ENCODE assay signal across 8 mouse cellular contexts in genomic region chr7:127024755-127025555, GRCm38 (mm10). TPM values are rescaled to one million over a fixed set of nuclear protein-coding genes. Genes with fewer than 3 reads are reported as not detected.
DNase-seq lines count a peak whose midpoint lies in the region; ATAC-seq and TF ChIP-seq lines count a peak whose summit lies in the region.

No protein-coding gene starts in this region.

- no peaks in the 10 kb centered on the region for H3K9me3 ChIP-seq in midbrain, postnatal 0 days (ENCODE audit: low read length)

- peak overlapping the region; percentile 76 for H3K4me2 ChIP-seq in midbrain, postnatal 0 days (ENCODE audit: low read depth, low read length, poor library complexity, severe bottlenecking)

- peak overlapping the region; percentile 94 for H3K27ac ChIP-seq in bone marrow macrophage, adult 2 months (ENCODE audit: insufficient read depth, low read depth, low read length)
- peak overlapping the region; percentile 94 for H3K27ac ChIP-seq in embryonic fibroblast, embryonic 13.5 days (ENCODE audit: insufficient read depth, low read length)
- H3K27ac ChIP-seq in midbrain, postnatal 0 days (ENCODE audit: low read depth, low read length), result peak overlapping the region; percentile 99

- H3K27me3 ChIP-seq in midbrain, postnatal 0 days (ENCODE audit: insufficient read depth, low read length), result no peaks in the 10 kb centered on the region
- no peaks in the 10 kb centered on the region for H3K27me3 ChIP-seq in splenic B cell, adult 2 months (ENCODE audit: control insufficient read depth, insufficient read depth, low read length, poor library complexity, severe bottlenecking)

- WGBS in midbrain, postnatal 0 days, result 1% methylated on average over 29 of the region's 30 CpGs

- peak; percentile 59; the same call in 1 of the 2 replicates for ATAC-seq in midbrain, postnatal 0 days (ENCODE audit: low FRiP score)

- TF ChIP-seq POLR2A in bone marrow macrophage, adult 2 months (IDR thresholded peaks at IDR 0.05; ENCODE audit: borderline replicate concordance, low read depth, low read length), result peak; percentile 22; the same call in 1 of the 2 replicates
- peak; percentile 81 for TF ChIP-seq POLR2A in embryonic fibroblast, embryonic 13.5 days (IDR thresholded peaks at IDR 0.05; ENCODE audit: low read depth, low read length)

- TF ChIP-seq CTCF in bone marrow macrophage, adult 2 months (IDR thresholded peaks at IDR 0.05; ENCODE audit: low read depth, low read length), result no peak
- TF ChIP-seq CTCF in embryonic fibroblast, embryonic 13.5 days (IDR thresholded peaks at IDR 0.05; ENCODE audit: borderline replicate concordance, insufficient read depth, low read length), result peak; percentile 82; the same call in 1 of the 2 replicates
- TF ChIP-seq CTCF in midbrain, postnatal 0 days (IDR thresholded peaks at IDR 0.05), result peak; percentile 72

- H3K9ac ChIP-seq in midbrain, postnatal 0 days (replicated peaks; ENCODE audit: low read length, poor library complexity, severe bottlenecking), result peak overlapping the region; percentile 96

- peak overlapping the region; percentile 76 for H3K4me3 ChIP-seq in bone marrow macrophage, adult 2 months (ENCODE audit: insufficient read depth, low read length)
- H3K4me3 ChIP-seq in embryonic fibroblast, embryonic 13.5 days (ENCODE audit: insufficient read depth, low read length), result peak overlapping the region; percentile 73
- H3K4me3 ChIP-seq in midbrain, postnatal 0 days (ENCODE audit: low read depth, low read length), result peak overlapping the region; percentile 90

- H3K4me1 ChIP-seq in bone marrow macrophage, adult 2 months (ENCODE audit: control insufficient read depth, insufficient read depth, low read length), result peaks cover 31% of the 10 kb centered on the region
- peaks cover 8% of the 10 kb centered on the region for H3K4me1 ChIP-seq in embryonic fibroblast, embryonic 13.5 days (ENCODE audit: control insufficient read depth, insufficient read depth, low read length)
- peaks cover 27% of the 10 kb centered on the region for H3K4me1 ChIP-seq in midbrain, postnatal 0 days (ENCODE audit: insufficient read depth, low read length)

- DNase-seq in CD4-positive, CD25-positive, alpha-beta regulatory T cell, adult 2 months (ENCODE audit: low read depth, low spot score), result peak; percentile 90
- DNase-seq in heart, adult 9 months (ENCODE audit: low spot score in 2 of 2), result peak; percentile 82 to 83
- DNase-seq in kidney, adult 9 months, result peak; percentile 89
- DNase-seq in liver, result peak; percentile 83
- peak; percentile 91 for DNase-seq in midbrain, postnatal 0 days (ENCODE audit: low spot score)
- DNase-seq in splenic B cell, adult 2 months (ENCODE audit: low read depth, low spot score), result peak; percentile 88

- peaks cover 15% of the 10 kb centered on the region for H3K36me3 ChIP-seq in midbrain, postnatal 0 days (ENCODE audit: insufficient read depth, low read length)
- H3K36me3 ChIP-seq in splenic B cell, adult 2 months (ENCODE audit: control insufficient read depth, insufficient read depth, low read length, poor library complexity, severe bottlenecking), result peaks cover 8% of the 10 kb centered on the region

RNA-seq across cellular contexts. Expression of gene Maz, which starts 1.9 kb away (rescaled TPM):
- polyA plus RNA-seq in bone marrow macrophage, adult 2 months (2012; ENCODE audit: insufficient read depth, insufficient read length, missing spikeins), result 161 and 164 TPM in 2 replicates
- polyA plus RNA-seq in embryonic fibroblast, embryonic 13.5 days (2011; ENCODE audit: insufficient read length, low read depth, missing spikeins), result 86.9 and 127 TPM in 2 replicates
- total RNA-seq in midbrain, postnatal 0 days (2014; rRNA removed), result 223 and 245 TPM in 2 replicates
- polyA plus RNA-seq in midbrain, postnatal 0 days (2015; fragmentation: Nextera tagmentation; extraction: Ambion mirVana), result 68.3 and 68.6 TPM in 2 replicates

RNA-seq across cellular contexts. Expression of gene Prrt2, which starts 3.9 kb away (rescaled TPM):
- 2.8 TPM in 1 of 2 replicates, not detected in the other for polyA plus RNA-seq in bone marrow macrophage, adult 2 months (2012; ENCODE audit: insufficient read depth, insufficient read length, missing spikeins)
- 3.1 and 15.3 TPM in 2 replicates for polyA plus RNA-seq in embryonic fibroblast, embryonic 13.5 days (2011; ENCODE audit: insufficient read length, low read depth, missing spikeins)
- total RNA-seq in midbrain, postnatal 0 days (2014; rRNA removed), result 102 and 155 TPM in 2 replicates
- 109 and 124 TPM in 2 replicates for polyA plus RNA-seq in midbrain, postnatal 0 days (2015; fragmentation: Nextera tagmentation; extraction: Ambion mirVana)

RNA-seq across cellular contexts. Expression of gene Gm42742, which starts 4.1 kb away (rescaled TPM):
- polyA plus RNA-seq in bone marrow macrophage, adult 2 months (2012; ENCODE audit: insufficient read depth, insufficient read length, missing spikeins), result 31.3 and 44.3 TPM in 2 replicates
- 13.5 and 15.7 TPM in 2 replicates for polyA plus RNA-seq in embryonic fibroblast, embryonic 13.5 days (2011; ENCODE audit: insufficient read length, low read depth, missing spikeins)
- 52.3 and 55.5 TPM in 2 replicates for total RNA-seq in midbrain, postnatal 0 days (2014; rRNA removed)
- polyA plus RNA-seq in midbrain, postnatal 0 days (2015; fragmentation: Nextera tagmentation; extraction: Ambion mirVana), result 45.3 and 55.5 TPM in 2 replicates

RNA-seq across cellular contexts. Expression of gene Pagr1a, which starts 7.8 kb away (rescaled TPM):
- 20.3 and 22.2 TPM in 2 replicates for polyA plus RNA-seq in bone marrow macrophage, adult 2 months (2012; ENCODE audit: insufficient read depth, insufficient read length, missing spikeins)
- polyA plus RNA-seq in embryonic fibroblast, embryonic 13.5 days (2011; ENCODE audit: insufficient read length, low read depth, missing spikeins), result 14.0 and 14.3 TPM in 2 replicates
- total RNA-seq in midbrain, postnatal 0 days (2014; rRNA removed), result 5.3 TPM in 1 of 2 replicates, not detected in the other
- polyA plus RNA-seq in midbrain, postnatal 0 days (2015; fragmentation: Nextera tagmentation; extraction: Ambion mirVana), result 33.1 and 41.1 TPM in 2 replicates

RNA-seq across cellular contexts. Expression of gene Pagr1b, which starts 8.7 kb away (rescaled TPM):
- 9.2 and 17.6 TPM in 2 replicates for polyA plus RNA-seq in bone marrow macrophage, adult 2 months (2012; ENCODE audit: insufficient read depth, insufficient read length, missing spikeins)
- 21.7 and 25.6 TPM in 2 replicates for polyA plus RNA-seq in embryonic fibroblast, embryonic 13.5 days (2011; ENCODE audit: insufficient read length, low read depth, missing spikeins)
- 2.4 TPM in 1 of 2 replicates, not detected in the other for total RNA-seq in midbrain, postnatal 0 days (2014; rRNA removed)
- 0.66 TPM in 1 of 2 replicates, not detected in the other for polyA plus RNA-seq in midbrain, postnatal 0 days (2015; fragmentation: Nextera tagmentation; extraction: Ambion mirVana)

Comparison
In these comparisons a context has a peak if more than half of its experiments do, and no peak if none do; other contexts are left out.
1. Peak in every context shown above with its lines: DNase-seq, ATAC-seq, H3K4me3 ChIP-seq and H3K27ac ChIP-seq.